Mouse (Mus musculus): ENCODE results near the gene Tub.

GRCm38 (mm10) chr7:108993881-108994291 is 43.7 kb downstream of the Tub start:
- TF ChIP-seq CTCF (IDR thresholded peaks at IDR 0.05; ENCODE audit: low read depth, low read length) (no peak), GATA1 (IDR thresholded peaks at IDR 0.05; ENCODE audit: borderline replicate concordance, low read length) (no peak), TAL1 (conservative IDR thresholded peaks at IDR 0.05; ENCODE audit: low read depth, low read length) (no peak)

All from G1E (cell line).